Mouse (Mus musculus) midbrain, postnatal 0 days (tissue): ENCODE measurements around the gene Pgf. TPM values are rescaled to one million over a fixed set of nuclear protein-coding genes. Genes with fewer than 3 reads are reported as not detected.

Experiments
- ATAC-seq: fragments of 200-750 bp; cut with Nextera tagmentation; 2 replicates; pipeline ENCODE4 v1.8.0; 2017; ENCODE audit warnings: moderate number of reproducible peaks, mild to moderate bottlenecking, moderate TSS enrichment, moderate library complexity; ENCODE audit not compliant: low FRiP score
- DNase-seq: peaks from one replicate; pipeline ENCODE4 v3.0.0-alpha.2; 2015; ENCODE audit warnings: low spot score
- H3K27ac ChIP-seq: fragments of 300-500 bp; sonication (generic); 2 replicates; pipeline ENCODE4 v1.5.1; 2014; ENCODE audit warnings: low read depth, mild to moderate bottlenecking, low read length, mixed read lengths
- H3K27me3 ChIP-seq: fragments of 300-500 bp; sonication (generic); 2 replicates; pipeline ENCODE4 v1.6.1; 2014; ENCODE audit warnings: low read length, control low read depth, mixed read lengths; ENCODE audit not compliant: insufficient read depth
- H3K36me3 ChIP-seq: fragments of 300-500 bp; sonication (generic); 2 replicates; pipeline ENCODE4 v1.6.1; 2014; ENCODE audit warnings: low read length, control low read depth, mixed read lengths; ENCODE audit not compliant: insufficient read depth
- H3K4me1 ChIP-seq: fragments of 300-500 bp; sonication (generic); 2 replicates; pipeline ENCODE4 v1.6.1; 2014; ENCODE audit warnings: mild to moderate bottlenecking, control low read depth, antibody characterized with exemption, low read length, mixed read lengths; ENCODE audit not compliant: insufficient read depth
- H3K4me2 ChIP-seq: fragments of 300-500 bp; sonication (generic); 2 replicates; pipeline ENCODE4 v1.6.1; 2014; ENCODE audit warnings: low read depth, mild to moderate bottlenecking, low read length, mixed read lengths; ENCODE audit not compliant: poor library complexity, severe bottlenecking
- H3K4me3 ChIP-seq: fragments of 300-500 bp; sonication (generic); 2 replicates; pipeline ENCODE4 v1.5.1; 2014; ENCODE audit warnings: low read depth, mild to moderate bottlenecking, low read length, moderate library complexity
- H3K9ac ChIP-seq: fragments of 300-500 bp; sonication (generic); replicated peaks from 2 replicates; pipeline ENCODE4 v1.6.1; 2014; ENCODE audit warnings: mild to moderate bottlenecking, low read length, moderate library complexity, mixed read lengths; ENCODE audit not compliant: poor library complexity, severe bottlenecking
- H3K9me3 ChIP-seq: fragments of 300-500 bp; sonication (generic); 2 replicates; pipeline ENCODE4 v1.6.1; 2016; ENCODE audit warnings: low read length, control low read depth
- CTCF ChIP-seq: IDR thresholded peaks from 2 replicates; pipeline ENCODE4 v1.5.1; 2016; ENCODE audit warnings: antibody characterized with exemption, mild to moderate bottlenecking
- WGBS: fragments of 180-500 bp; shearing (Covaris S2); extraction: QIAGEN DNeasy Blood & Tissue Kit; methylation state at CpG from one replicate; pipeline ENCODE4 v1.1.7; 2014; 5-methylcytosine and 5-hydroxymethylcytosine counted together
- polyA plus RNA-seq: library from polyadenylated mRNA; unstranded; fragments of >200 nt; fragmentation: Nextera tagmentation; extraction: Ambion mirVana; gene quantifications from 2 replicates; pipeline ENCODE4 v1.2.1, GENCODE M21; 2015
- total RNA-seq: library from RNA; depleted of rRNA; stranded (reverse); fragments of >200 nt; gene quantifications from 2 replicates; pipeline ENCODE4 v1.2.3, GENCODE M21; 2014

Pgf gene
- total and polyA plus RNA-seq, 2 experiments from 2014 or later = 6.0 to 9.1 TPM

DNA sequence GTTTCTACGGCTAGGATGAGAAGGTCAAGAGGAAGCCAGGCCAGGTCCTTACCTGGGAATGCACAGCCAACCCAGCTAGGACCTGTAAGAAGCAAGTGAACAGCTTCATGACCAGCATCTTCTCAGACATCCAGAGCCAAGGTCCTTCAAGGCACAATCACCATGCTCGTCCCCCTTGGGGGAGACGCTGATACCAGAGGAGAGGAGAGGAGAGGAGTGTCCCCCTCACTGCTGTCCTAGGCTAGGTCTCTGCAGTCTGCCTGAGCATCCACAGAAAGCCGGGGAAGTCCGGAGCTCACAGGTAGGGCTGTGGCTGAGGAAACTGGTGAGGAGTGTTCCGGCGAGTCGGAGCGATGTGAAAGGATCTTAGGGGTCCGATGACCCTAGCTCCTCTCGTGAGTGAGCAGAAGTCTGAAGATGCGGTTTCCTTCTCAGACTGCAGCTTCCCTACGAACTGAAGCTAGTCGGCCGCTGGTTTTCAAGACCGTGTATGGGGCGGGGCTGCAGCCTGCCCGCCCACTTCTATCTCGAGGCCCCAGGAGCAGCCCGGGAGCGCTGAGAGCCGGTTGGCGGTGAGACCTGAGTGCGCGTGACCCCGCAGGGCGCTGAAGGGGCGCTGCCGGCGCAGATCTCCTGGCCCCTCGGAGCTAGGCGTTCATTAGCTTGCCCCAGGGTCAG is 605 bp downstream of the Pgf start:
- Histone ChIP-seq H3K4me2 (peak overlapping the region; percentile 62), H3K4me1 (peaks cover 7% of the 10 kb centered on the region; the same call in 1 of the 2 replicates), H3K27ac (no peak overlapping the region), H3K9ac (peak overlapping the region; percentile 33; the same call in 1 of the 2 replicates), H3K27me3 (no peaks in the 10 kb centered on the region), H3K9me3 (no peaks in the 10 kb centered on the region), H3K4me3 (peak overlapping the region; percentile 29), H3K36me3 (no peaks in the 10 kb centered on the region)
- TF ChIP-seq CTCF = no peak
- no peak; the same call in 1 of the 2 replicates for ATAC-seq
- 4% methylated on average over 32 of the region's 32 CpGs for WGBS
- DNase-seq = peak; percentile 20

DNA sequence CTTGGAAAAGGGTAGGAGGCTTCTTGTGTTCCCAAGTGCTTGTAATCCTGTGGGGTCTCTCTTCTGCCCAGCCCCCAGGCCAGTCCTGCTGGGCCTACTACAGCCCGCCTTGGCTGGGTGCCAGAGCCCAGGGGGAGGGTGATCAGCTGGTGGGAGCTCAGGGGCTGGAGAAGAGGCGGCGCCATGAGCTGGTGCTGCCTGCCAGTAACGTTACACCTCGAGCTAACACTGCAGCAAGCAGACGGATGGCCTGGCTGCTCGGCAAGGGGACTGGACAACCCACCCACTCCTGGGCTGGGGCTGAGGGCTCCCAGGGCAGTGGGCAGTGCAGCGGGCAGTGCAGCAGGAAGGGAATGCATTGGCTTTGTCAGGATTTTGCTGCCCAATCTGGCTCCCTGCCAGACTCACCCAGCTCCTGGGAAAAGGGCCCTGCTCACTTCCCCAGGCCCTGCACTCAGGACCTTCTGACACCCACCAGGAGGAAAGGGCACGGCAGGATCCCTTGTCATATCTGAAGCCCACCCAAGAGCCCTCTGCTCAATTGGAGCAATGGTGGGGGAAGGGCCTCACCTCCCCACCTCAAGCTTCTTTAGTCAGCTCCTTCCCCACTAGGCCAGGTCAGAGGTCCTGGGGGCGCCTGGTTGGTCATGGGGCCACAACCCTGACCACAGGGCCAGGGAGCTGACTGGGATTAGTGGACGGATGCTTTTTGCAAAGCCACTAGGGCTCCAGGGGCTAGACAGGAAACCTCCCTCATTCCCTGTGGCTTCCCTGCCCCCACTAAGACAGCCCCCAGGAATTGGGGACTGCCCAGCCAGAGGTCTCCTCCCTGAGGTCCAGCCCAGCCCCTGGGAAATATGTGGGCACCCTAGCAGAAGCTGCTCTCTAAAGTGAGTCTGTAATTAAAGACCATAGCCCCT is 1.4 kb downstream of the Pgf start:
- WGBS = 13% methylated on average over 10 of the region's 11 CpGs
- Histone ChIP-seq H3K4me2 (peak overlapping the region; percentile 62), H3K9me3 (no peaks in the 10 kb centered on the region), H3K4me1 (peaks cover 7% of the 10 kb centered on the region; the same call in 1 of the 2 replicates), H3K36me3 (no peaks in the 10 kb centered on the region), H3K27ac (no peak overlapping the region), H3K27me3 (no peaks in the 10 kb centered on the region), H3K4me3 (peak overlapping the region; percentile 29; the same call in 1 of the 2 replicates), H3K9ac (0 out of 2 replicates have a peak overlapping the region, but pooled peaks have one; percentile 2)
- ATAC-seq = peak; percentile 70
- TF ChIP-seq CTCF = no peak
- DNase-seq = peak; percentile 83

DNA sequence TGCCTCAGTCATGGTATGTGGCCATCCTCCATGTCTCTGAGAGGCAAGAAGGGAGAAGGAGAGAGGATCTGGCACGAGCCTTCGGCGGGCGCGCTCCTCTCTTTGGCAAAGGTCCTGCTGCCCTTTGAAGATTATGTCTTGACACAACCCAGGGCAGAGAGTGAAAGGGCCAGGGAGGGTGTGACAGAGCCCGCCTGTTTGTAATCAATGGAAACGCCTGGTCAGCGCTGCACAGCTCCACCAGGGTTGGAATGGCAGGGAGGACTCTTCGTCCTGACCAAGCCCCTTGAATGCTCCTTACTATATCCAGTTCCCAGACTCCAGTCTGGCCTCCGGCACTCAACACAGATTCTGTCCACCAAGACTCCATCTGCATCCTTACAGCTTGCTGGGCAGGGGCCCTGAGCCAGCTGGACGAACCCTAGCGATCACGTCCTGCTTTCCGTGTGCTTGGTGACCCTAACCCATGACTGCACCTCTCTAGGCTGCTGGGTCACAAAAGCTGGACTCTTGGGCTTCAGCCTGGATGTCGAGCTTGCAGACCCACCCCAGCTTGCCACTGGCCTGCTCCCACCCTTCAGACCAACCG is 2.4 kb downstream of the Pgf start:
- WGBS = 37% methylated on average over 16 of the region's 16 CpGs
- no peaks in the 10 kb centered on the region for H3K36me3 ChIP-seq
- DNase-seq (peak; percentile 32), ATAC-seq (no peak)
- no peak overlapping the region for H3K4me3 ChIP-seq
- no peaks in the 10 kb centered on the region for H3K9me3 ChIP-seq
- no peak overlapping the region for H3K9ac ChIP-seq
- H3K27me3 ChIP-seq = no peaks in the 10 kb centered on the region
- H3K27ac ChIP-seq = no peak overlapping the region
- peaks cover 7% of the 10 kb centered on the region; the same call in 1 of the 2 replicates for H3K4me1 ChIP-seq
- no peak for TF ChIP-seq CTCF
- peak overlapping the region; percentile 62; the same call in 1 of the 2 replicates for H3K4me2 ChIP-seq

DNA sequence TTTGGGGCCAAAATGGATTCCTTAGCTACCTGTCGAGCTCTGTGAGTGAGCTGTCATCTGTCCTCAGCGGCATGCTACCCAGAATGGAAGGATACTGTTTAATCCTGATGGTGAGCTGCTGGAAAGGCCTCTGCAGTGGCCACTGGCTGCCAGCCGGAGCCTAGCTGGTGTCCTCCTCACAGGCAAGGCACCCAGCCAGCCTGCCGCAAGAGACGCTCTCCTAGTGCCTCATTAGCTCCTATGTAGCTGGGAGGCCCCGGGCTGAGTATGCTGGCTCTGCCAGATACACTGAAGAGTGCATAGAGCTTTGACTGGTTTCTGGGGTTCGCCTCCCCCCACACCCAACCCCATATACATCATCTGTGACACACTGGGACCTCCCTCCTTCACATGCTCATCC is 3.6 kb downstream of the Pgf start:
- TF ChIP-seq CTCF = no peak; the same call in 1 of the 2 replicates
- H3K4me3 ChIP-seq = no peak overlapping the region
- DNase-seq (peak; percentile 31), ATAC-seq (no peak)
- WGBS = 67% methylated on average over 7 of the region's 7 CpGs
- H3K9me3 ChIP-seq = no peaks in the 10 kb centered on the region
- no peak overlapping the region for H3K27ac ChIP-seq
- no peak overlapping the region for H3K4me2 ChIP-seq
- no peaks in the 10 kb centered on the region for H3K36me3 ChIP-seq
- no peaks in the 10 kb centered on the region for H3K27me3 ChIP-seq
- H3K9ac ChIP-seq = no peak overlapping the region
- H3K4me1 ChIP-seq = peaks cover 7% of the 10 kb centered on the region; the same call in 1 of the 2 replicates

DNA sequence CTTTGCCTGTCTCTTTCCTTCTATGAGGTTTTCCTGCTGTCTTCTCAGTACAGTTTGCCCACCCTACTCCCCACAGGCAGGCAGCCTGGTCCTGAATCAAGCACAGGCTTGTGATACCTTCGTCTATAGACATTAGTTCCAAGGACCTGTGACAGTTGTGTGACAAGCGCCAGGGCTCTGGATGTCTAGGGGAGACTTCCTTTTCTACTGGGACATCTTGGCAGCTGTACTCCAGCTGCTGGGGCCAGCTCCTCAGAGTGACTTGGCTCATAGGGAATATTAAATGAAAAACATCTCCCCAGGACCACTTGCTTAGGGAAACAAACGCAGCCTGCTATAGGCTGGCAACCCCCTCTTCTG is 6.7 kb downstream of the Pgf start:
- no peak overlapping the region for H3K27ac ChIP-seq
- ATAC-seq (no peak), DNase-seq (no peak)
- 0 out of 2 replicates have a peak, but pooled peaks cover 3% of the 10 kb centered on the region for H3K4me1 ChIP-seq
- no peaks in the 10 kb centered on the region for H3K9me3 ChIP-seq
- H3K4me2 ChIP-seq = no peak overlapping the region
- H3K4me3 ChIP-seq = no peak overlapping the region
- no peak for TF ChIP-seq CTCF
- H3K36me3 ChIP-seq = no peaks in the 10 kb centered on the region
- H3K27me3 ChIP-seq = no peaks in the 10 kb centered on the region
- H3K9ac ChIP-seq = no peak overlapping the region
- 90% methylated on average over 3 of the region's 3 CpGs for WGBS
